Mouse (Mus musculus): ENCODE data around the gene Smim4.

The Smim4 gene

GRCm38 (mm10) chr14:31128826-31129219 is at the start of gene Smim4:
Gene Smim4, minus strand, starts transcription at chr14:31128956.
- DNase-seq (ENCODE audit: low read depth, low spot score) = peak; percentile 99

- DNase-seq (ENCODE audit: low read depth, low spot score) = no peak
Observed at GRCm38 (mm10) chr14:31177715-31178114, 49.0 kb upstream of the Smim4 start.

GRCm38 (mm10) chr14:31177287-31177686 is 48.5 kb upstream of the Smim4 start:
- no peak for DNase-seq (ENCODE audit: low read depth, low spot score)

- DNase-seq (ENCODE audit: low read depth, low spot score) = no peak
Observed at GRCm38 (mm10) chr14:31173537-31173936, 44.8 kb upstream of the Smim4 start.

GRCm38 (mm10) chr14:31172781-31173455 is 44.2 kb upstream of the Smim4 start:
- DNase-seq (ENCODE audit: low read depth, low spot score) = no peak

- DNase-seq (ENCODE audit: low read depth, low spot score) = no peak
Observed at GRCm38 (mm10) chr14:31171821-31172220, 43.1 kb upstream of the Smim4 start.

- DNase-seq (ENCODE audit: low read depth, low spot score) = no peak
Observed at GRCm38 (mm10) chr14:31171386-31171785, 42.6 kb upstream of the Smim4 start.

- DNase-seq (ENCODE audit: low read depth, low spot score) = no peak
Observed at GRCm38 (mm10) chr14:31170963-31171362, 42.2 kb upstream of the Smim4 start.

- DNase-seq (ENCODE audit: low read depth, low spot score) = no peak
Observed at GRCm38 (mm10) chr14:31169508-31169907, 40.8 kb upstream of the Smim4 start.

GRCm38 (mm10) chr14:31168425-31168824 is 39.7 kb upstream of the Smim4 start, which contains the start of gene Stab1:
Gene Stab1, minus strand, starts transcription at chr14:31168641.
- DNase-seq (ENCODE audit: low read depth, low spot score) = no peak

- no peak for DNase-seq (ENCODE audit: low read depth, low spot score)
Observed at GRCm38 (mm10) chr14:31166827-31167226, 38.1 kb upstream of the Smim4 start.

- no peak for DNase-seq (ENCODE audit: low read depth, low spot score)
Observed at GRCm38 (mm10) chr14:31165991-31166630, 37.4 kb upstream of the Smim4 start.

GRCm38 (mm10) chr14:31165458-31165857 is 36.7 kb upstream of the Smim4 start:
- no peak for DNase-seq (ENCODE audit: low read depth, low spot score)

- DNase-seq (ENCODE audit: low read depth, low spot score) = no peak
Observed at GRCm38 (mm10) chr14:31165010-31165409, 36.3 kb upstream of the Smim4 start.

- DNase-seq (ENCODE audit: low read depth, low spot score) = no peak
Observed at GRCm38 (mm10) chr14:31164067-31164466, 35.3 kb upstream of the Smim4 start.

GRCm38 (mm10) chr14:31161638-31162037 is 32.9 kb upstream of the Smim4 start:
- DNase-seq (ENCODE audit: low read depth, low spot score) = no peak

GRCm38 (mm10) chr14:31161191-31161590 is 32.4 kb upstream of the Smim4 start:
- no peak for DNase-seq (ENCODE audit: low read depth, low spot score)

GRCm38 (mm10) chr14:31160196-31161150 is 31.7 kb upstream of the Smim4 start:
- no peak for DNase-seq (ENCODE audit: low read depth, low spot score)

- DNase-seq (ENCODE audit: low read depth, low spot score) = no peak
Observed at GRCm38 (mm10) chr14:31145694-31146093, 16.9 kb upstream of the Smim4 start.

- no peak for DNase-seq (ENCODE audit: low read depth, low spot score)
Observed at GRCm38 (mm10) chr14:31141011-31141410, 12.3 kb upstream of the Smim4 start.

GRCm38 (mm10) chr14:31140141-31140540 is 11.4 kb upstream of the Smim4 start:
- DNase-seq (ENCODE audit: low read depth, low spot score) = no peak

GRCm38 (mm10) chr14:31139666-31140065 is 10.9 kb upstream of the Smim4 start:
- no peak for DNase-seq (ENCODE audit: low read depth, low spot score)

Measured in forelimb bud, embryonic 11.5 days (tissue).